Mouse (Mus musculus) stomach, postnatal 0 days (tissue): ENCODE results near the gene Rap1a. TPM values are rescaled to one million over a fixed set of nuclear protein-coding genes. Genes with fewer than 3 reads are reported as not detected.

Experiments
- ATAC-seq: fragments of 200-750 bp; cut with Nextera tagmentation; 2 replicates; pipeline ENCODE4 v1.8.0; 2017; ENCODE audit not compliant: low FRiP score, low TSS enrichment
- DNase-seq: peaks from one replicate; pipeline ENCODE4 v3.0.0-alpha.2; 2016; ENCODE audit warnings: low spot score
- H3K27ac ChIP-seq: fragments of 300-500 bp; sonication (generic); replicated peaks from 2 replicates; pipeline ENCODE4 v1.5.1; 2014; ENCODE audit warnings: mild to moderate bottlenecking, control low read depth
- H3K27me3 ChIP-seq: fragments of 300-500 bp; sonication (generic); 2 replicates; pipeline ENCODE4 v1.6.1; 2014; ENCODE audit warnings: low read length; ENCODE audit not compliant: control insufficient read depth, insufficient read depth
- H3K36me3 ChIP-seq: fragments of 300-500 bp; sonication (generic); 2 replicates; pipeline ENCODE4 v1.6.1; 2014; ENCODE audit warnings: low read length, mixed read lengths; ENCODE audit not compliant: control insufficient read depth, insufficient read depth
- H3K4me1 ChIP-seq: fragments of 300-500 bp; sonication (generic); replicated peaks from 2 replicates; pipeline ENCODE4 v1.6.1; 2014; ENCODE audit warnings: antibody characterized with exemption; ENCODE audit not compliant: control insufficient read depth, insufficient read depth
- H3K4me2 ChIP-seq: fragments of 300-500 bp; sonication (generic); replicated peaks from 2 replicates; pipeline ENCODE4 v1.6.1; 2014; ENCODE audit warnings: low read depth, mild to moderate bottlenecking, control low read depth, moderate library complexity
- H3K4me3 ChIP-seq: fragments of 300-500 bp; sonication (generic); 2 replicates; pipeline ENCODE4 v1.5.1; 2014; ENCODE audit warnings: low read depth, low read length, control low read depth
- H3K9ac ChIP-seq: fragments of 300-500 bp; sonication (generic); 2 replicates; pipeline ENCODE4 v1.6.1; 2014; ENCODE audit warnings: mild to moderate bottlenecking, low read length, control low read depth, mixed read lengths
- H3K9me3 ChIP-seq: fragments of 300-500 bp; sonication (generic); 2 replicates; pipeline ENCODE4 v1.6.1; 2016; ENCODE audit warnings: low read length; ENCODE audit not compliant: control insufficient read depth
- CTCF ChIP-seq: IDR thresholded peaks from 2 replicates; pipeline ENCODE4 v1.5.1; 2016; ENCODE audit warnings: antibody characterized with exemption, low read depth, mild to moderate bottlenecking, moderate library complexity
- EP300 ChIP-seq: optimal IDR thresholded peaks from 2 replicates; pipeline ENCODE3; 2016; ENCODE audit warnings: antibody characterized with exemption
- WGBS: fragments of 180-500 bp; shearing (Covaris S2); extraction: QIAGEN DNeasy Blood & Tissue Kit; methylation state at CpG from one replicate; pipeline ENCODE4 v1.1.7; 2014; 5-methylcytosine and 5-hydroxymethylcytosine counted together
- polyA plus RNA-seq: library from polyadenylated mRNA; unstranded; fragments of >200 nt; fragmentation: Nextera tagmentation; extraction: Ambion mirVana; gene quantifications from 2 replicates; pipeline ENCODE4 v1.2.1, GENCODE M21; 2015

The Rap1a gene
- polyA plus RNA-seq, 1 experiment from 2014 or later = 119 TPM

GRCm38 (mm10) chr3:105769380-105769779 lies 31.8 kb downstream of the Rap1a start:
- TF ChIP-seq EP300 (no peak), CTCF (no peak)
- Histone ChIP-seq H3K9me3 (no peaks in the 10 kb centered on the region), H3K9ac (no peak overlapping the region), H3K36me3 (no peaks in the 10 kb centered on the region), H3K27ac (no peak overlapping the region), H3K4me2 (no peak overlapping the region), H3K4me1 (no peaks in the 10 kb centered on the region), H3K4me3 (no peak overlapping the region), H3K27me3 (no peaks in the 10 kb centered on the region)
- DNase-seq = no peak
- 64% methylated on average over 2 of the region's 2 CpGs for WGBS
- no peak for ATAC-seq

- Histone ChIP-seq H3K27ac (no peak overlapping the region), H3K9me3 (no peaks in the 10 kb centered on the region), H3K4me1 (no peaks in the 10 kb centered on the region), H3K36me3 (no peaks in the 10 kb centered on the region), H3K4me2 (no peak overlapping the region), H3K9ac (no peak overlapping the region), H3K4me3 (no peak overlapping the region), H3K27me3 (no peaks in the 10 kb centered on the region)
- no peak for DNase-seq
- WGBS = 57% methylated on average over 6 of the region's 6 CpGs
- no peak for ATAC-seq
- TF ChIP-seq CTCF (no peak), EP300 (no peak)
These were observed 32.6 kb downstream of the Rap1a start for GRCm38 (mm10) chr3:105768529-105768928.

GRCm38 (mm10) chr3:105763132-105763851 lies 37.8 kb downstream of the Rap1a start:
- ATAC-seq = no peak
- DNase-seq = no peak
- Histone ChIP-seq H3K9ac (no peak overlapping the region), H3K4me3 (no peak overlapping the region), H3K9me3 (no peaks in the 10 kb centered on the region), H3K4me2 (no peak overlapping the region), H3K36me3 (no peaks in the 10 kb centered on the region), H3K27ac (no peak overlapping the region), H3K4me1 (no peaks in the 10 kb centered on the region), H3K27me3 (no peaks in the 10 kb centered on the region)
- WGBS = 66% methylated on average over 4 of the region's 4 CpGs
- no peak for TF ChIP-seq CTCF
- no peak for TF ChIP-seq EP300

- no peaks in the 10 kb centered on the region for H3K36me3 ChIP-seq
- ATAC-seq (no peak), DNase-seq (no peak)
- WGBS = 92% methylated on average over 3 of the region's 3 CpGs
- TF ChIP-seq EP300 = no peak
- no peak for TF ChIP-seq CTCF
- no peaks in the 10 kb centered on the region for H3K9me3 ChIP-seq
- H3K9ac ChIP-seq = no peak overlapping the region
- no peak overlapping the region for H3K4me2 ChIP-seq
- no peak overlapping the region for H3K4me3 ChIP-seq
- no peak overlapping the region for H3K27ac ChIP-seq
- no peaks in the 10 kb centered on the region; the same call in 1 of the 2 replicates for H3K4me1 ChIP-seq
- H3K27me3 ChIP-seq = no peaks in the 10 kb centered on the region
These were observed 41.1 kb downstream of the Rap1a start for GRCm38 (mm10) chr3:105760063-105760462.

GRCm38 (mm10) chr3:105758658-105759057 lies 42.5 kb downstream of the Rap1a start:
- no peaks in the 10 kb centered on the region for H3K9me3 ChIP-seq
- H3K9ac ChIP-seq = no peak overlapping the region
- H3K4me1 ChIP-seq = no peaks in the 10 kb centered on the region; the same call in 1 of the 2 replicates
- DNase-seq (no peak), ATAC-seq (no peak)
- no peaks in the 10 kb centered on the region for H3K36me3 ChIP-seq
- H3K4me3 ChIP-seq = no peak overlapping the region
- no peak overlapping the region for H3K4me2 ChIP-seq
- TF ChIP-seq CTCF (no peak), EP300 (no peak)
- 77% methylated on average over 4 of the region's 4 CpGs for WGBS
- no peak overlapping the region for H3K27ac ChIP-seq
- H3K27me3 ChIP-seq = no peaks in the 10 kb centered on the region

GRCm38 (mm10) chr3:105758098-105758497 lies 43.0 kb downstream of the Rap1a start:
- DNase-seq = no peak
- no peak overlapping the region for H3K27ac ChIP-seq
- no peak overlapping the region for H3K4me3 ChIP-seq
- no peaks in the 10 kb centered on the region for H3K36me3 ChIP-seq
- no peaks in the 10 kb centered on the region for H3K9me3 ChIP-seq
- H3K27me3 ChIP-seq = no peaks in the 10 kb centered on the region
- ATAC-seq = no peak
- H3K4me2 ChIP-seq = no peak overlapping the region
- TF ChIP-seq EP300 (no peak), CTCF (no peak)
- H3K9ac ChIP-seq = no peak overlapping the region
- H3K4me1 ChIP-seq = no peaks in the 10 kb centered on the region; the same call in 1 of the 2 replicates
